Mouse (Mus musculus) liver, embryonic 14 days (tissue): ENCODE data around the gene Morn3. TPM values are rescaled to one million over a fixed set of nuclear protein-coding genes. Genes with fewer than 3 reads are reported as not detected.

Experiments used
- polyA plus RNA-seq: library from polyadenylated mRNA; depleted of rRNA; stranded (reverse); fragments of >200 nt; gene quantifications from 2 replicates; pipeline ENCODE4 v1.2.3, GENCODE M21; 2012; rRNA removed

Gene Morn3
- not detected in 2 replicates for polyA plus RNA-seq

GRCm38 (mm10) chr5:123046916-123047315, at the start of gene Morn3:
Gene Morn3, minus strand, starts transcription at chr5:123047016.

DNA sequence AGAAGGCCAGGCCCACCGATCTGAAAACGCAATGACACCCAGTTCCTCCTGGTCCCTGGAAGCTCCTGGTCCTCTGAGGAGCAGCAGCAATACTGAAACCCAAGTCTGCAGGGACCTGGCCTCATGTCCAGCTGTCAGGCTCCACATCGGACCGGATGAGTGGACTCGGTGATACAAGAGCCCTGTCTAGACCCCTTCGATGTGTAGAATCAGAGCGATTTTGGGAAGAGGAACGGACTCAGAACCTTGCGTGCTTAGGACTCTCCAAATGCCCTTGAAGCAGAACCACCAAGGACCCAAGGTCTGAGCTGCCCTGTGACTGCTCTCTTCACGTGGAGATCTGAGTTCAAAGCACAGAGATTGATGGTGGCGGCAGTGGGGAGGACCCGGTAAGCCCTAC, 21.3 kb upstream of the Morn3 start, which contains the start of gene Tmem120b:
Gene Tmem120b (plus strand): TSS at position 301 of the 400 bp plus-strand sequence.

DNA sequence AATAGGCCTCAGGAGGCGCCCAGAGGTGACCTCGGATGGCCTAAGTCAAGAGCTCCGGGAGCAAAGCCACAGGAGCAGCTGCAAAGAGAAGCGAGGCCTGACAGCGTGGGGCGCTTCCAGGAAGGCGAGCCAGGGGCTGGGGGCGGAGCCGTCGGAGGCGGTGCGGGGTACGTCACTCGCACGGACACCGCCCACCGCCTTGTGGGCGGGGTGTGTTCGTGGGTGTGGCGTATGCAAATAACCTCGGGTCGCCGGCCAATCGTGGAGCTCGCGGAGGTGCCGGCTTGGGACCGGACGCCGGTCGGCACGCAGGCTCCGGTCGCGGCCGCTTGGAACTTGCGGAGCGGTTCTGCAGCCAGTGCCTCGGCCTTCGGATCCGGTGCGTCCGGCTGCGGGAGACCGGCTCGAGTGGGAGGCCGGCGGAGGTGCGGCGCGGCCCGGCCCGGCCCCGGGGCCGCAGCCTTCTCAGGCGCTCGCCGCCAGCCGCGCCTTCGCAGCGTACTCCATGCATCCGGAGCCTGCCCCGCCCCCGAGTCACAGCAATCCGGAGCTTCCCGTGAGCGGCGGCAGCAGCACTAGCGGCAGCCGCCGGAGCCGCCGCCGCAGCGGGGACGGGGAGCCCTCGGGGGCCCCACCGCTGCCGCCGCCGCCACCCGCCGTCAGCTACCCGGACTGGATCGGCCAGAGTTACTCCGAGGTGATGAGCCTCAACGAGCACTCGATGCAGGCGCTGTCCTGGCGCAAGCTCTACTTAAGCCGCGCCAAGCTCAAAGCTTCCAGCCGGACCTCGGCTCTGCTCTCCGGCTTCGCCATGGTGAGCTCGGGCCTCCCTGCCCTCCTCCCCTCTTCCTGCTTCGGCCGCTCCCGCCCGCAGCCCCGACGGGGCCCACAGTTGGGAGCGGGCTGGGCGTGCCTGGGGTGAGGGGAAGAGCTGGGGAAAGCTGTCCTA, 31.8 kb downstream of the Morn3 start, which contains the start of gene Orai1:
Gene Orai1 (plus strand): TSS at position 322 of the 949 bp plus-strand sequence.

GRCm38 (mm10) chr5:122989551-122990330, 57.1 kb downstream of the Morn3 start, which contains the start of gene Kdm2b:
Gene Kdm2b, minus strand, starts transcription at chr5:122989823.

Other genes with a start within 250 kb of the Morn3 start
- gene Anapc5, start 225.7 kb downstream of the Morn3 start, polyA plus RNA-seq: 163 and 183 TPM in 2 replicates
- gene Rnf34, start 197.0 kb downstream of the Morn3 start, polyA plus RNA-seq: 6.5 and 7.2 TPM in 2 replicates
- gene Kdm2b, start 57.2 kb downstream of the Morn3 start, polyA plus RNA-seq: 9.4 and 10.3 TPM in 2 replicates
- 5.8 and 7.5 TPM in 2 replicates for gene Orai1, start 31.9 kb downstream of the Morn3 start, polyA plus RNA-seq
- gene Tmem120b, start 21.4 kb upstream of the Morn3 start, polyA plus RNA-seq: 16.6 and 21.1 TPM in 2 replicates
- gene Rhof, start 85.7 kb upstream of the Morn3 start, polyA plus RNA-seq: 1.5 and 1.8 TPM in 2 replicates
- 1.8 and 2.9 TPM in 2 replicates for gene Setd1b, start 95.2 kb upstream of the Morn3 start, polyA plus RNA-seq
- gene Psmd9, start 122.4 kb upstream of the Morn3 start, polyA plus RNA-seq: 24.9 and 27.4 TPM in 2 replicates
- gene Hpd, start 135.7 kb upstream of the Morn3 start, polyA plus RNA-seq: 27.3 and 27.5 TPM in 2 replicates
- 0.10 and 0.13 TPM in 2 replicates for gene Wdr66, start 205.1 kb upstream of the Morn3 start, polyA plus RNA-seq